Mouse (Mus musculus): ENCODE measurements at regions not wholly inside any gene's neighbourhood (a gene's known extent, or its start where the extent isn't known, plus 50 kb on each side); places are given as distances from the start of the nearest gene placed in this dataset.

DNA sequence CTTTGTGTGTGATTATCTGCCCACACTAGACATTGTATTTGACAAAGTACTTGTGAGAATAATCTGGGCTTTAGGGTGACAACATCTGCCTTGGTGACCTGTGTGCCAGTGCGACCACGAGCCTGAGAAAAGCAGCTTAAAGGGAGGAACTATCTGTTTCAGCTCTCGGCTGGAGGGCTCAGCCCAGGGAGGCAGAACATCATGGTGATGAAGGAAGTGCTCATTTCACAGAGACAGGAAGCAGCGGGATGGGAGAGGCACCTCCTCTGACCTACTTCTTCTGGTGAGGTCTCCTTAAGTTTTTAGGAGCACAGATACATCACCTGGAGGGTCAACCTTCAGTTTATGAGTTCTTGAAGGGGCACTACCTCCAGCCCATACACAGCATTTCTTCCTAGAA lies 89.8 kb downstream of the Kif26a start:
- Histone ChIP-seq H3K36me3 (no peaks in the 10 kb centered on the region), H3K27ac (no peak overlapping the region), H3K9ac (no peak overlapping the region), H3K4me1 (peaks cover 13% of the 10 kb centered on the region), H3K27me3 (no peaks in the 10 kb centered on the region), H3K9me3 (no peaks in the 10 kb centered on the region), H3K4me3 (no peak overlapping the region), H3K4me2 (replicated peaks) (no peak overlapping the region)
- no peak for ATAC-seq (ENCODE audit: insufficient number of reproducible peaks, insufficient read depth, low FRiP score, low TSS enrichment)
- WGBS, result 68% methylated on average over 4 of the region's 4 CpGs

- WGBS, result 30% methylated on average over 13 of the region's 13 CpGs
- Histone ChIP-seq H3K27me3 (no peaks in the 10 kb centered on the region), H3K36me3 (no peaks in the 10 kb centered on the region), H3K9ac (no peak overlapping the region), H3K4me2 (replicated peaks) (no peak overlapping the region), H3K27ac (no peak overlapping the region), H3K4me1 (peaks cover 20% of the 10 kb centered on the region), H3K4me3 (no peak overlapping the region), H3K9me3 (no peaks in the 10 kb centered on the region)
- no peak for ATAC-seq (ENCODE audit: insufficient number of reproducible peaks, insufficient read depth, low FRiP score, low TSS enrichment)
These were observed 91.1 kb downstream of the Kif26a start for GRCm38 (mm10) chr12:112237061-112237490.

DNA sequence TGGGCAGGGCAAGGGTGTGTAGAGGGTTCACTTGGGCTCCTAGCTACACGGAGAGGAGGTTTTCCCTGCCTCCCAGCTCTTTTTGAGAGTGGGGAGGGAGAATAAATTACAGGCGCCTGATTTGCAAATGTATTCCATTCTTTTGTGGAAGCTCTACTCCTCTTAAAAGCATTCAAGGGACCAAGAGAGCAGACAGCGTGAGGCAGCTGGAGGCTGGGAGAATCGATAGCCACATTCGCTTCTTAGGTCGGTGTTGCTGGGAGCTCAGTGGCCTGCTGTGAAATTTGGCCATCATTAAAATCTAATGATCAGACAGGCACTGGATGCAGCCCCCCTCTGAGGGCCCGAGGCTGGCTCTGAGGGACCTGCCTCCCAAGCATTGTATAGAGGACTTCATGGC lies 92.8 kb downstream of the Kif26a start:
- no peak overlapping the region for H3K27ac ChIP-seq
- H3K4me1 ChIP-seq, result peaks cover 24% of the 10 kb centered on the region
- H3K9ac ChIP-seq, result no peak overlapping the region
- no peak for ATAC-seq (ENCODE audit: insufficient number of reproducible peaks, insufficient read depth, low FRiP score, low TSS enrichment)
- H3K9me3 ChIP-seq, result no peaks in the 10 kb centered on the region
- 21% methylated on average over 7 of the region's 7 CpGs for WGBS
- H3K36me3 ChIP-seq, result no peaks in the 10 kb centered on the region
- no peak overlapping the region for H3K4me2 ChIP-seq (replicated peaks)
- H3K27me3 ChIP-seq, result no peaks in the 10 kb centered on the region
- H3K4me3 ChIP-seq, result no peak overlapping the region

GRCm38 (mm10) chr12:112241740-112242171 lies 95.7 kb downstream of the Kif26a start:
- WGBS, result 6% methylated on average over 3 of the region's 3 CpGs
- Histone ChIP-seq H3K36me3 (no peaks in the 10 kb centered on the region), H3K4me3 (no peak overlapping the region), H3K9me3 (no peaks in the 10 kb centered on the region), H3K9ac (no peak overlapping the region), H3K27me3 (no peaks in the 10 kb centered on the region), H3K4me1 (peaks cover 24% of the 10 kb centered on the region), H3K27ac (no peak overlapping the region), H3K4me2 (replicated peaks) (no peak overlapping the region)
- ATAC-seq (ENCODE audit: insufficient number of reproducible peaks, insufficient read depth, low FRiP score, low TSS enrichment), result no peak

DNA sequence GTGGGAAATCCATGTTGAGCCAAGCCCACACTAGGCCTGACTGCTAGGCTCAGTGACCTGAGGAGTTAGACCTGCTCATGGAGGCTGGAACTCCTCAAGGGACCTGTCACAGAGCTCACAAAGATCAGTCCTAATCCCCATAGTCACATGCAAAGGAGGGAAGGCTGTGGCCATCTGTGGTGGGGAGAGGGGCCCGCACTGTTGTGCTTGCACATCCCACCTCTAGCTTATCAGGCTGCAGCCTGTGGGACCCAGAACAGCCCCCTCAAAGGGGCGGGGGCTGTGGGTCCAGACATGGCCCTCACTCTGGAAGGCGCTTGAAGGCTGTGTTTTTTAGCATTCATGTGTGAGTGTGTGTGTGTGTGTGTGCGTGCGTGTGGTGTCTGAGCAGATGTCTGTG lies 97.2 kb downstream of the Kif26a start:
- Histone ChIP-seq H3K36me3 (no peaks in the 10 kb centered on the region), H3K4me1 (0 out of 2 replicates have a peak, but pooled peaks cover 15% of the 10 kb centered on the region), H3K9ac (no peak overlapping the region), H3K27ac (no peak overlapping the region), H3K4me2 (replicated peaks) (no peak overlapping the region), H3K9me3 (no peaks in the 10 kb centered on the region), H3K4me3 (no peak overlapping the region), H3K27me3 (no peaks in the 10 kb centered on the region)
- ATAC-seq (ENCODE audit: insufficient number of reproducible peaks, insufficient read depth, low FRiP score, low TSS enrichment), result no peak
- 83% methylated on average over 5 of the region's 5 CpGs for WGBS

DNA sequence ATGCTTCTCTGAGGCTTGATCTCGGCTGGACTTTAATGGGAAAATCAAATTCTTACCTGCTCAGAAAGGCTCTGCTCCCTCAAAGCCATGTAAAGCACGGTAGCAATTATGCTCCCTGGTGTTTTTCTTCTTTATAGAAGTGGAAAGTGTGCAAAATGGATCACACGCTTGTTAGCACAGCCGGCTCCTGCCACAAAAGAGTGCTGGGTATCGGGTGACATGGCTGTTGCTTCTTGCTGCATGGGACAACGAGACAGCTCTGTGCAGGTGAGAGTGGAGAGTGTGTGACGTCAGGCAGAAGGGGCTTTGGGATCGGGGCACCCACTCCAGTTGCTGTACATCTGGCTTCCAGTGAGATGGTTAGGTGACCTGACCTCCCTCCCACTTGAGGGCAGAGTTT lies 104.9 kb downstream of the Kif26a start:
- H3K9me3 ChIP-seq, result no peaks in the 10 kb centered on the region
- H3K36me3 ChIP-seq, result no peaks in the 10 kb centered on the region
- peaks cover 4% of the 10 kb centered on the region; the same call in 1 of the 2 replicates for H3K4me1 ChIP-seq
- 19% methylated on average over 8 of the region's 8 CpGs for WGBS
- H3K27ac ChIP-seq, result no peak overlapping the region
- H3K27me3 ChIP-seq, result no peaks in the 10 kb centered on the region
- no peak for ATAC-seq (ENCODE audit: insufficient number of reproducible peaks, insufficient read depth, low FRiP score, low TSS enrichment)
- H3K4me3 ChIP-seq, result no peak overlapping the region
- no peak overlapping the region for H3K4me2 ChIP-seq (replicated peaks)
- H3K9ac ChIP-seq, result no peak overlapping the region

GRCm38 (mm10) chr12:112253461-112253860 lies 107.5 kb downstream of the Kif26a start:
- 69% methylated on average over 10 of the region's 10 CpGs for WGBS
- Histone ChIP-seq H3K4me1 (peaks cover 4% of the 10 kb centered on the region; the same call in 1 of the 2 replicates), H3K4me2 (replicated peaks) (no peak overlapping the region), H3K9me3 (no peaks in the 10 kb centered on the region), H3K36me3 (no peaks in the 10 kb centered on the region), H3K4me3 (no peak overlapping the region), H3K27me3 (no peaks in the 10 kb centered on the region), H3K9ac (no peak overlapping the region), H3K27ac (no peak overlapping the region)
- ATAC-seq (ENCODE audit: insufficient number of reproducible peaks, insufficient read depth, low FRiP score, low TSS enrichment), result no peak

- ATAC-seq (ENCODE audit: insufficient number of reproducible peaks, insufficient read depth, low FRiP score, low TSS enrichment), result no peak
- Histone ChIP-seq H3K4me1 (peaks cover 4% of the 10 kb centered on the region; the same call in 1 of the 2 replicates), H3K36me3 (no peaks in the 10 kb centered on the region), H3K4me2 (replicated peaks) (no peak overlapping the region), H3K9ac (no peak overlapping the region), H3K4me3 (no peak overlapping the region), H3K9me3 (0 out of 2 replicates have a peak, but pooled peaks cover 3% of the 10 kb centered on the region), H3K27me3 (no peaks in the 10 kb centered on the region), H3K27ac (no peak overlapping the region)
- WGBS, result 91% methylated on average over 12 of the region's 12 CpGs
These were observed 109.2 kb downstream of the Kif26a start for GRCm38 (mm10) chr12:112255223-112255622.

- Histone ChIP-seq H3K4me2 (replicated peaks) (no peak overlapping the region), H3K9ac (no peak overlapping the region), H3K27me3 (peaks cover 3% of the 10 kb centered on the region; the same call in 1 of the 2 replicates), H3K4me1 (no peaks in the 10 kb centered on the region), H3K36me3 (no peaks in the 10 kb centered on the region), H3K27ac (no peak overlapping the region), H3K9me3 (0 out of 2 replicates have a peak, but pooled peaks cover 3% of the 10 kb centered on the region), H3K4me3 (no peak overlapping the region)
- no peak for ATAC-seq (ENCODE audit: insufficient number of reproducible peaks, insufficient read depth, low FRiP score, low TSS enrichment)
- WGBS, result 35% methylated on average over 11 of the region's 11 CpGs
These were observed 111.7 kb downstream of the Kif26a start for GRCm38 (mm10) chr12:112257691-112258090.

DNA sequence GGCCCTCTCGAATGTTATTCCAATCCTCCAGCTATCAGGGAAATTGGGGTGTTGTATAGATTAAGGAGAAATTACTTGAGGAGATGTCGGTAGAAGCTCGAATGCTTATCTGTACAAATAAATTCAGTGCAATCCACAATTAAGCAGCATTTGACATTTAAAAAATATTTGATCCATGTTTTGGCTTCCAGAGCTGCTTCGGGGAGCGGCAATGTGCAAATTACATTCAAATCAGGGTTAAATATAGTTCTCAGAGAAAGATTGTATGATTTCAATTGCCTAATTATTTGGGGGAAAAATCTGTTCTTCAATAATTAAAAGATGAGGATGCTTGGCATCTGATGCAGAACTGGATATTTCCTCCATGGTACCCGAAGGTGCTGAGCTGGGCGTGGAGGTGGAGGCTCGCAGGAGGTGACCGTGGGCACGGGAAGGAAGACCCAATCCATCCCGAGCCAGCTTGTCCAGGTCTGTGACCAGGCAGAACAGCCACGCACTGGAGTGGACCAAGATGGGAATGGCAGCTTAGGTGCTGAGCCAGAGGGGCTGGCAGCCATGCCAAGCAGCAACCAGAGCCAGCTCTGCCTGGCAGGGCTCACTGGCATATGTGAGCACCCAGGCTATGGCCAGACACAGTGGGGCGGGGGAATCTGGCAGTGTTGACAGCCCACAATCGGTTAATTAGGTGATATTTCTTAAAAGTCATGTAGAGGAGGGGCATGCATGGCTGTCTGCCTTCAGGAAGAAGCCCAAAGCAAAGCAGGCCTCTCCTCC lies 117.5 kb downstream of the Kif26a start:
- Histone ChIP-seq H3K9ac (no peak overlapping the region), H3K9me3 (0 out of 2 replicates have a peak, but pooled peaks cover 3% of the 10 kb centered on the region), H3K36me3 (no peaks in the 10 kb centered on the region), H3K4me3 (no peak overlapping the region), H3K4me2 (replicated peaks) (no peak overlapping the region), H3K27me3 (peaks cover 15% of the 10 kb centered on the region; the same call in 1 of the 2 replicates), H3K27ac (no peak overlapping the region), H3K4me1 (peaks cover 9% of the 10 kb centered on the region)
- ATAC-seq (ENCODE audit: insufficient number of reproducible peaks, insufficient read depth, low FRiP score, low TSS enrichment), result no peak
- 84% methylated on average over 14 of the region's 14 CpGs for WGBS

- Histone ChIP-seq H3K4me1 (peaks cover 9% of the 10 kb centered on the region), H3K27me3 (peaks cover 15% of the 10 kb centered on the region; the same call in 1 of the 2 replicates), H3K9ac (no peak overlapping the region), H3K36me3 (no peaks in the 10 kb centered on the region), H3K9me3 (no peaks in the 10 kb centered on the region), H3K4me3 (no peak overlapping the region), H3K4me2 (replicated peaks) (no peak overlapping the region), H3K27ac (no peak overlapping the region)
- no peak for ATAC-seq (ENCODE audit: insufficient number of reproducible peaks, insufficient read depth, low FRiP score, low TSS enrichment)
- WGBS, result 83% methylated on average over 7 of the region's 7 CpGs
These were observed 118.2 kb downstream of the Kif26a start for GRCm38 (mm10) chr12:112264201-112264600.

DNA sequence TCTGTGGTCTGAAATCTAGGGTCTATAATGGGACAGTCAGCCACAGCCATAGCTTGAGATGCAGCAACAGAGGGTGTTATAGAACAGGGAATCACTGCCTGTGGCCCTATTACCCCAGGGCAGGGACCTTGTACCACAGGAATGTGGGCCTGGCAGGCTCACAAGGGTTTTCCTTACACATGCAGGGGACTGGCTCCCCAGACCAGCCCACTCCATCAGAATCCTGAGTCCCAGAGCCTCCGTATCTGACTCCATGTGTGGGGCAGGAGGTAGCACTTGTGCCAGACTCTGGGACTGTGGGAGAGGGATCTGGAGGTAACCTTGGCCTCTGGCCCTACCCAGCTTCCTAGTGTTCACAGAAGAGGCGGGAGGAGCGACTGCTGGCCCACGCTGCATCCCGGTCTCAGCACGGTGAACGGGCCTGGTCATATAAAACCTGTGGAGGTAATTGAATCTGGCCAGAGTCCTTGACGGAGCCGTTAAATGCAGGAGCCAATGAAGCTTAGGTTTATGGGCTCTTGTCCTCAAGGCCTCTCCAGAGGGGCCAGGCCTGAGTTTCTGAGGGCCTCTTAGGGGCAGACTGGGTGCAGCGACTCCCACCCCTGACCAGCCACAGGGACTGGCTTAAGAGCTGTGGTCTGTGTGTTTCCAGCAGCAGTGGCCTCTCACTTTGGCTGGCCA lies 119.4 kb downstream of the Kif26a start:
- H3K9ac ChIP-seq, result no peak overlapping the region
- peaks cover 9% of the 10 kb centered on the region for H3K4me1 ChIP-seq
- H3K9me3 ChIP-seq, result no peaks in the 10 kb centered on the region
- no peaks in the 10 kb centered on the region for H3K36me3 ChIP-seq
- ATAC-seq (ENCODE audit: insufficient number of reproducible peaks, insufficient read depth, low FRiP score, low TSS enrichment), result no peak
- 53% methylated on average over 10 of the region's 10 CpGs for WGBS
- no peak overlapping the region for H3K27ac ChIP-seq
- H3K4me2 ChIP-seq (replicated peaks), result no peak overlapping the region
- H3K27me3 ChIP-seq, result peaks cover 15% of the 10 kb centered on the region; the same call in 1 of the 2 replicates
- no peak overlapping the region for H3K4me3 ChIP-seq
